Mouse (Mus musculus): ENCODE measurements around the gene AC140267.1.

GRCm38 (mm10) chr15:80225796-80226195, 9.8 kb upstream of the AC140267.1 start:
- TF ChIP-seq CTCF (IDR thresholded peaks at IDR 0.05; ENCODE audit: low read depth) (peak; percentile 71), EP300 (IDR thresholded peaks at IDR 0.05; ENCODE audit: low read depth) (no peak)

Data from heart, postnatal 0 days (tissue).